In the genomic region with DNA sequence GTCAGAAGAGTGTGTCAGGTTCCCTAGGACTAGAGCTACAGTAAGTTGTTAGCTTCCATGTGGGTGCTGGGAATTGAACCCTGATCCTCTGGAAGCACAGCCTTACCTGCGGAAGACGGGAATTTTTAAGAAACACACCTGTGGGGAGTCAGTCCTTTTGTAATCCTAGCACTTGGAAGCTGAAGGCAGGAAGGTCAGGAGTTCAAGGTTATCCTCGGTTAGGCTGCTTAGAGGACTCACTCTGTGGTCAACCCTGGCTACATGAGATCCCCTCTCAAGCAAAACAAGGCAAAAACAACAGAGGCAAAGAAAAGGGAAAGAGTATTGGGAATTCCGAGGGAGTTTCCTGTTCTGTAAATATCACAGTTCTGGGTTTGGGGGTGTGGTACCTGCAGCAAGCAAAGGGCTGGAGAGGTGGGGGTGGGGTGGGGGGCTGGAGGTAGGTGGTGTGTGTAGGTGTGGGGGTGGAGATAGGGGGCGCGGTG, we compare ENCODE assay signal across 34 mouse cellular contexts. TPM values are rescaled to one million over a fixed set of nuclear protein-coding genes. Genes with fewer than 3 reads are reported as not detected.
"Had no signal": no experiment of that assay in that cellular context is flagged by ENCODE, and none has a peak within 500 bp of the region (broad histone marks: within the 10 kb centered on the region; RNA-seq: fewer than 3 reads in every experiment).

No protein-coding gene starts in this region.

- H3K9me3 ChIP-seq: heart, embryonic 12.5 days; hindbrain, embryonic 10.5 days; intestine, embryonic 15.5 days; limb, embryonic 13.5 days; limb, embryonic 15.5 days; liver, embryonic 13.5 days; liver, embryonic 15.5 days had no signal

- ATAC-seq: hindbrain, embryonic 16.5 days; inflammation-experienced regulatory T-cells, adult 6 months; intestine, embryonic 15.5 days; intestine, postnatal 0 days; liver, postnatal 0 days had no signal

- H3K4me2 ChIP-seq: heart, embryonic 12.5 days; hindbrain, embryonic 14.5 days; intestine, embryonic 15.5 days; limb, embryonic 13.5 days; limb, embryonic 15.5 days; liver, embryonic 13.5 days; liver, embryonic 15.5 days had no signal

- H3K4me3 ChIP-seq: heart, adult 2 months; heart, embryonic 12.5 days; hindbrain, embryonic 10.5 days; intestine, embryonic 15.5 days; layer of hippocampus, adult 2 months; limb, embryonic 13.5 days; limb, embryonic 15.5 days; liver, embryonic 13.5 days; liver, embryonic 15.5 days had no signal

- H3K4me1 ChIP-seq: intestine, embryonic 15.5 days; limb, embryonic 15.5 days; liver, embryonic 13.5 days; liver, embryonic 15.5 days had no signal

- H3K27ac ChIP-seq: heart, adult 2 months; hindbrain, embryonic 10.5 days; hindbrain, embryonic 14.5 days; intestine, embryonic 15.5 days; layer of hippocampus, adult 2 months; limb, embryonic 13.5 days; limb, embryonic 15.5 days; liver, embryonic 13.5 days; liver, embryonic 15.5 days had no signal

- DNase-seq: gastrocnemius, postnatal 14 days; gastrocnemius, postnatal 36 days; heart, adult 2 months; heart, postnatal 10 days; heart, postnatal 4 days; kidney, adult 18-20 months; kidney, adult 8-10 months; kidney, postnatal 10 days; layer of hippocampus, postnatal 36 days; left cerebral cortex, postnatal 4 days; liver, embryonic 13.5 days; liver, postnatal 0 days had no signal

- H3K36me3 ChIP-seq: heart, embryonic 12.5 days; hindbrain, embryonic 10.5 days; intestine, embryonic 15.5 days; limb, embryonic 13.5 days; limb, embryonic 15.5 days; liver, embryonic 13.5 days; liver, embryonic 15.5 days had no signal

- H3K9ac ChIP-seq: heart, embryonic 12.5 days; hindbrain, embryonic 14.5 days; intestine, embryonic 15.5 days; limb, embryonic 13.5 days; limb, embryonic 15.5 days; liver, embryonic 13.5 days; liver, embryonic 15.5 days; liver, postnatal 0 days had no signal

RNA-seq across cellular contexts. Expression of a gene that starts 6.7 kb away (rescaled TPM):
- total RNA-seq: gastrocnemius, adult 18-20 months; gastrocnemius, adult 8-10 months; gastrocnemius, postnatal 14 days; gastrocnemius, postnatal 36 days; heart, adult 2 months; heart, postnatal 10 days; heart, postnatal 25 days; heart, postnatal 4 days; liver, adult 2 months had no signal
- polyA plus RNA-seq: gonadal fat pad, adult 2 months; heart, embryonic 16.5 days; intestine, postnatal 0 days; limb, embryonic 15.5 days; liver, adult 2 months had no signal

RNA-seq across cellular contexts. Expression of a gene that starts 7.4 kb away (rescaled TPM):
- total RNA-seq: gastrocnemius, adult 18-20 months; gastrocnemius, adult 8-10 months; gastrocnemius, postnatal 14 days; gastrocnemius, postnatal 36 days; heart, adult 2 months; heart, postnatal 25 days; liver, adult 2 months had no signal
- polyA plus RNA-seq: gonadal fat pad, adult 2 months; heart, adult 2 months; inflammation-experienced regulatory T-cells, adult 6 months; limb, embryonic 11.5 days; liver, adult 2 months had no signal

RNA-seq across cellular contexts. Expression of a gene that starts 28.6 kb away (rescaled TPM):
- total RNA-seq: gastrocnemius, adult 18-20 months; gastrocnemius, adult 8-10 months; gastrocnemius, postnatal 14 days; gastrocnemius, postnatal 36 days; heart, adult 2 months; heart, postnatal 10 days; heart, postnatal 25 days; heart, postnatal 4 days; layer of hippocampus, adult 2 months; left cerebral cortex, adult 18-20 months; left cerebral cortex, adult 8-10 months; left cerebral cortex, postnatal 25 days had no signal
- polyA plus RNA-seq: heart, adult 2 months; heart, embryonic 14.5 days; hindbrain, embryonic 10.5 days; hindbrain, embryonic 16.5 days; inflammation-experienced regulatory T-cells, adult 6 months; limb, embryonic 11.5 days; limb, embryonic 13.5 days had no signal
